Mouse (Mus musculus) cortical plate, adult 2 months (tissue): ENCODE measurements around the gene Tmc6.

Experiments
- CTCF ChIP-seq: fragments of 200-500 bp; IDR thresholded peaks from 2 replicates; pipeline ENCODE4 v1.5.1; 2011; ENCODE audit warnings: mild to moderate bottlenecking, control low read depth, low read length; ENCODE audit not compliant: insufficient read depth; ENCODE audit errors: extremely low read depth
- POLR2A ChIP-seq: fragments of 200-500 bp; IDR thresholded peaks from 2 replicates; pipeline ENCODE4 v1.6.1; 2011; ENCODE audit warnings: mild to moderate bottlenecking, low read length, control low read depth; ENCODE audit not compliant: insufficient read depth; ENCODE audit errors: extremely low read depth

GRCm38 (mm10) chr11:117766275-117766674 is 15.7 kb downstream of the Tmc6 start:
- TF ChIP-seq POLR2A (no peak), CTCF (no peak)
